Mouse (Mus musculus) CH12.LX (cell line): ENCODE measurements around the gene Brwd3. TPM values are rescaled to one million over a fixed set of nuclear protein-coding genes. Genes with fewer than 3 reads are reported as not detected.

Source experiments
- DNase-seq: peaks from one replicate; pipeline ENCODE4 v3.0.0-alpha.2; 2013; ENCODE audit errors: extremely low read depth
- H3K27ac ChIP-seq: 2 replicates; pipeline ENCODE4 v1.5.1; 2012; ENCODE audit warnings: low read depth, mild to moderate bottlenecking, control low read depth, moderate library complexity; ENCODE audit not compliant: insufficient read depth
- H3K27me3 ChIP-seq: replicated peaks from 2 replicates; pipeline ENCODE3; 2012; ENCODE audit warnings: inconsistent platforms
- H3K36me3 ChIP-seq, 2 experiments: replicated peaks in 1 of 2; 2 replicates each; pipeline versions ENCODE3 to v1.6.1; 2012; ENCODE audit warnings: inconsistent platforms in 1 of 2, low read length in 1 of 2, mild to moderate bottlenecking in 1 of 2, mixed read lengths in 1 of 2, moderate library complexity in 1 of 2; ENCODE audit not compliant: control insufficient read depth in 1 of 2, insufficient read depth in 1 of 2
- H3K4me1 ChIP-seq, 2 experiments: 2 replicates each; pipeline ENCODE4 v1.6.1; 2012; ENCODE audit warnings: inconsistent platforms in 1 of 2, moderate library complexity in 1 of 2; ENCODE audit not compliant: insufficient read depth in 2 of 2, control insufficient read depth in 1 of 2
- H3K4me2 ChIP-seq: 2 replicates; pipeline ENCODE4 v1.6.1; 2012; ENCODE audit warnings: low read depth, mild to moderate bottlenecking, control low read depth; ENCODE audit not compliant: poor library complexity, insufficient read depth, severe bottlenecking
- H3K4me3 ChIP-seq, 3 experiments: fragments of 150-350 bp in 1 of 3; sonication (generic) in 1 of 3; replicated peaks in 1 of 3; 2 replicates each; pipeline versions ENCODE3 to v1.5.1; 2011 to 2012; ENCODE audit warnings: low read depth in 2 of 3, low read length in 2 of 3, mild to moderate bottlenecking in 2 of 3, moderate library complexity in 2 of 3, control low read depth in 1 of 3, improper control_type of control experiment in 1 of 3, inconsistent platforms in 1 of 3, mixed read lengths in 1 of 3; ENCODE audit not compliant: poor library complexity in 1 of 3
- H3K79me2 ChIP-seq: replicated peaks from 2 replicates; pipeline ENCODE4 v1.6.1; 2012; ENCODE audit warnings: mild to moderate bottlenecking, moderate library complexity; ENCODE audit not compliant: control insufficient read depth, poor library complexity, insufficient read depth, severe bottlenecking; ENCODE audit errors: extremely low read depth
- H3K9ac ChIP-seq: 2 replicates; pipeline ENCODE4 v1.6.1; 2012; ENCODE audit warnings: low read depth, mild to moderate bottlenecking, control low read depth, moderate library complexity; ENCODE audit not compliant: insufficient read depth
- H3K9me3 ChIP-seq: replicated peaks from 2 replicates; pipeline ENCODE3; 2012; ENCODE audit warnings: low read length, inconsistent platforms, mixed read lengths
- BHLHE40 ChIP-seq: IDR thresholded peaks from 2 replicates; pipeline ENCODE4 v1.6.1; 2011; ENCODE audit warnings: mild to moderate bottlenecking, low read depth, low read length, improper control_type of control experiment
- GABPA ChIP-seq: IDR thresholded peaks from 2 replicates; pipeline ENCODE4 v1.6.1; 2012; ENCODE audit warnings: low read depth, low read length, improper control_type of control experiment, inconsistent platforms; ENCODE audit not compliant: insufficient replicate concordance
- KAT2A ChIP-seq: IDR thresholded peaks from 2 replicates; pipeline ENCODE4 v1.6.1; 2012; ENCODE audit warnings: low read length, improper control_type of control experiment, inconsistent platforms; ENCODE audit not compliant: insufficient replicate concordance
- MAFK ChIP-seq: IDR thresholded peaks from 2 replicates; pipeline ENCODE4 v1.6.1; 2011; ENCODE audit warnings: low read length, improper control_type of control experiment; ENCODE audit not compliant: insufficient replicate concordance
- MXI1 ChIP-seq: IDR thresholded peaks from 2 replicates; pipeline ENCODE4 v1.6.1; 2011; ENCODE audit warnings: mild to moderate bottlenecking, low read depth, low read length, improper control_type of control experiment
- SIN3A ChIP-seq: IDR thresholded peaks from 2 replicates; pipeline ENCODE4 v1.6.1; 2012; ENCODE audit warnings: low read length, improper control_type of control experiment, inconsistent platforms
- SMC3 ChIP-seq: IDR thresholded peaks from 2 replicates; pipeline ENCODE4 v1.6.1; 2011; ENCODE audit warnings: low read depth, low read length, improper control_type of control experiment
- UBTF ChIP-seq: IDR thresholded peaks from 2 replicates; pipeline ENCODE4 v1.6.1; 2012; ENCODE audit warnings: low read depth, mild to moderate bottlenecking, inconsistent platforms, low read length, improper control_type of control experiment, moderate library complexity
- dilution Hi-C: fragments of 300-500 bp; cut with MboI; formaldehyde crosslinking; loops from 2 replicates; pipeline ENCODE4 v1.14.3; 2020; ENCODE audit warnings: low sequenced_read_pairs; ENCODE audit not compliant: extremely low pct_unique_long_range_greater_than_20kb, extremely low pct_ligation_motif_present
- in situ Hi-C: fragments of 300-500 bp; cut with MboI; formaldehyde crosslinking; loops from 3 replicates; pipeline ENCODE4 v1.14.3; 2019; ENCODE audit warnings: low sequenced_read_pairs, low pct_ligation_motif_present, low pct_unique_long_range_greater_than_20kb, mixed read lengths
- polyA plus RNA-seq: library from polyadenylated mRNA; unstranded; fragments of >175 nt; gene quantifications from 2 replicates; pipeline ENCODE4 v1.2.1, GENCODE M21; 2012; ENCODE audit warnings: low read depth; ENCODE audit not compliant: insufficient read length
- total RNA-seq, 2 experiments: library from RNA; depleted of rRNA; stranded (reverse); fragments of 300-350 nt in 1 of 2; fragments of >200 nt in 1 of 2; gene quantifications; 2 replicates each; pipeline ENCODE4 v1.2.3; 2012 to 2014

Gene Brwd3
- total and polyA plus RNA-seq, 3 experiments, result 3.0 to 5.4 (median 3.3) TPM

GRCm38 (mm10) chrX:108722447-108722846 lies 111.7 kb downstream of the Brwd3 start:
- Histone ChIP-seq H3K36me3 (no peaks in the 10 kb centered on the region), H3K79me2 (no peaks in the 10 kb centered on the region), H3K9me3 (no peaks in the 10 kb centered on the region), H3K27ac (no peak overlapping the region), H3K9ac (no peak overlapping the region), H3K4me1 (no peaks in the 10 kb centered on the region), H3K27me3 (no peaks in the 10 kb centered on the region), H3K4me3 (no peak overlapping the region), H3K4me2 (no peak overlapping the region)
- DNase-seq, result no peak
- dilution Hi-C loops (no loop called here), in situ Hi-C loops (no loop called here)
- TF ChIP-seq MXI1, result no peak
- TF ChIP-seq SIN3A, result no peak
- TF ChIP-seq MAFK, result no peak
- TF ChIP-seq UBTF, result no peak
- no peak for TF ChIP-seq BHLHE40

- Histone ChIP-seq H3K36me3 (no peaks in the 10 kb centered on the region), H3K4me1 (no peaks in the 10 kb centered on the region)
- TF ChIP-seq KAT2A (no peak), GABPA (no peak), SMC3 (no peak)
- TF ChIP-seq, all 38 proteins: peak for 0
- dilution Hi-C loops (no loop called here), in situ Hi-C loops (no loop called here)
- no peak for DNase-seq
- H3K9ac ChIP-seq, result no peak overlapping the region
- no peaks in the 10 kb centered on the region for H3K79me2 ChIP-seq
- H3K9me3 ChIP-seq, result no peaks in the 10 kb centered on the region
- no peak overlapping the region for H3K4me3 ChIP-seq
- H3K4me2 ChIP-seq, result no peak overlapping the region
- no peaks in the 10 kb centered on the region for H3K27me3 ChIP-seq
- H3K27ac ChIP-seq, result no peak overlapping the region
Observed at GRCm38 (mm10) chrX:108704312-108704711, 129.9 kb downstream of the Brwd3 start.

Other genes with a start within 250 kb of the Brwd3 start
- gene Gm379, start 169.5 kb downstream of the Brwd3 start, total RNA-seq (2012; rRNA removed), result not detected in 2 replicates
- gene Gm379, start 169.5 kb downstream of the Brwd3 start, total RNA-seq (2014; rRNA removed), result not detected in 2 replicates
- gene Gm379, start 169.5 kb downstream of the Brwd3 start, polyA plus RNA-seq, result not detected in 2 replicates
- gene Hmgn5, start 179.0 kb upstream of the Brwd3 start, total RNA-seq (2012; rRNA removed), result 8.0 and 8.2 TPM in 2 replicates
- 7.6 and 9.6 TPM in 2 replicates for gene Hmgn5, start 179.0 kb upstream of the Brwd3 start, total RNA-seq (2014; rRNA removed)
- 116 and 124 TPM in 2 replicates for gene Hmgn5, start 179.0 kb upstream of the Brwd3 start, polyA plus RNA-seq